Mouse (Mus musculus): ENCODE measurements around the gene Kptn. TPM values are rescaled to one million over a fixed set of nuclear protein-coding genes. Genes with fewer than 3 reads are reported as not detected.

Gene Kptn
- polyA plus RNA-seq, 1 experiment = 28.7 TPM

- H3K36me3 ChIP-seq (ENCODE audit: control insufficient read depth, insufficient read depth, low read length) = no peaks in the 10 kb centered on the region
- no peak overlapping the region for H3K27ac ChIP-seq (ENCODE audit: insufficient read depth, low read depth, low read length)
- H3K4me1 ChIP-seq (ENCODE audit: control insufficient read depth, insufficient read depth, low read length) = peaks cover 3% of the 10 kb centered on the region; the same call in 1 of the 2 replicates
- WGBS = 58% methylated on average over 3 of the region's 3 CpGs
- H3K4me3 ChIP-seq (ENCODE audit: insufficient read depth, low read depth, low read length) = no peak overlapping the region
- no peak for DNase-seq
- no peaks in the 10 kb centered on the region for H3K27me3 ChIP-seq (replicated peaks; ENCODE audit: control insufficient read depth, insufficient read depth, low read length)
- TF ChIP-seq CTCF (conservative IDR thresholded peaks at IDR 0.05; ENCODE audit: insufficient read depth, insufficient read length, low read depth, low read length) = no peak
- no peak for TF ChIP-seq POLR2A (IDR thresholded peaks at IDR 0.05; ENCODE audit: low read depth, low read length)
Measured at GRCm38 (mm10) chr7:16094592-16094991, 25.1 kb upstream of the Kptn start.

- peak; percentile 100 for DNase-seq
- Histone ChIP-seq H3K27me3 (replicated peaks; ENCODE audit: control insufficient read depth, insufficient read depth, low read length) (no peaks in the 10 kb centered on the region), H3K4me3 (ENCODE audit: insufficient read depth, low read depth, low read length) (peak within 1 kb of the TSS; percentile 77), H3K4me1 (ENCODE audit: control insufficient read depth, insufficient read depth, low read length) (peaks cover 13% of the 10 kb centered on the region; the same call in 1 of the 2 replicates), H3K27ac (ENCODE audit: insufficient read depth, low read depth, low read length) (peak within 1 kb of the TSS; percentile 74), H3K36me3 (ENCODE audit: control insufficient read depth, insufficient read depth, low read length) (no peaks in the 10 kb centered on the region)
- TF ChIP-seq CTCF (conservative IDR thresholded peaks at IDR 0.05; ENCODE audit: insufficient read depth, insufficient read length, low read depth, low read length) = peak; percentile 65
- peak; percentile 90 for TF ChIP-seq POLR2A (IDR thresholded peaks at IDR 0.05; ENCODE audit: low read depth, low read length)
- under 1% methylated on average over 68 of the region's 68 CpGs for WGBS
Measured at GRCm38 (mm10) chr7:16098021-16099017, 21.4 kb upstream of the Kptn start, which contains the start of gene Napa. TSS of gene Napa (plus strand) at chr7:16098458.

- 69% methylated on average over 4 of the region's 4 CpGs for WGBS
- no peaks in the 10 kb centered on the region for H3K27me3 ChIP-seq (replicated peaks; ENCODE audit: control insufficient read depth, insufficient read depth, low read length)
- H3K4me1 ChIP-seq (ENCODE audit: control insufficient read depth, insufficient read depth, low read length) = peaks cover 13% of the 10 kb centered on the region; the same call in 1 of the 2 replicates
- H3K36me3 ChIP-seq (ENCODE audit: control insufficient read depth, insufficient read depth, low read length) = no peaks in the 10 kb centered on the region
- H3K27ac ChIP-seq (ENCODE audit: insufficient read depth, low read depth, low read length) = no peak overlapping the region
- TF ChIP-seq POLR2A (IDR thresholded peaks at IDR 0.05; ENCODE audit: low read depth, low read length) = no peak
- TF ChIP-seq CTCF (conservative IDR thresholded peaks at IDR 0.05; ENCODE audit: insufficient read depth, insufficient read length, low read depth, low read length) = no peak
- H3K4me3 ChIP-seq (ENCODE audit: insufficient read depth, low read depth, low read length) = no peak overlapping the region
- DNase-seq = no peak
Measured at GRCm38 (mm10) chr7:16099901-16100300, 19.8 kb upstream of the Kptn start.

GRCm38 (mm10) chr7:16101081-16101480 is 18.6 kb upstream of the Kptn start:
- DNase-seq = no peak
- Histone ChIP-seq H3K27me3 (replicated peaks; ENCODE audit: control insufficient read depth, insufficient read depth, low read length) (no peaks in the 10 kb centered on the region), H3K36me3 (ENCODE audit: control insufficient read depth, insufficient read depth, low read length) (no peaks in the 10 kb centered on the region), H3K4me1 (ENCODE audit: control insufficient read depth, insufficient read depth, low read length) (peaks cover 13% of the 10 kb centered on the region; the same call in 1 of the 2 replicates), H3K4me3 (ENCODE audit: insufficient read depth, low read depth, low read length) (no peak overlapping the region), H3K27ac (ENCODE audit: insufficient read depth, low read depth, low read length) (no peak overlapping the region)
- 58% methylated on average over 7 of the region's 7 CpGs for WGBS
- TF ChIP-seq CTCF (conservative IDR thresholded peaks at IDR 0.05; ENCODE audit: insufficient read depth, insufficient read length, low read depth, low read length) = no peak
- no peak for TF ChIP-seq POLR2A (IDR thresholded peaks at IDR 0.05; ENCODE audit: low read depth, low read length)

GRCm38 (mm10) chr7:16101726-16102475 is 17.8 kb upstream of the Kptn start:
- WGBS = 60% methylated on average over 15 of the region's 15 CpGs
- no peak for DNase-seq
- no peaks in the 10 kb centered on the region for H3K36me3 ChIP-seq (ENCODE audit: control insufficient read depth, insufficient read depth, low read length)
- TF ChIP-seq POLR2A (IDR thresholded peaks at IDR 0.05; ENCODE audit: low read depth, low read length) (no peak), CTCF (conservative IDR thresholded peaks at IDR 0.05; ENCODE audit: insufficient read depth, insufficient read length, low read depth, low read length) (no peak)
- no peak overlapping the region for H3K4me3 ChIP-seq (ENCODE audit: insufficient read depth, low read depth, low read length)
- H3K27ac ChIP-seq (ENCODE audit: insufficient read depth, low read depth, low read length) = no peak overlapping the region
- H3K4me1 ChIP-seq (ENCODE audit: control insufficient read depth, insufficient read depth, low read length) = peaks cover 13% of the 10 kb centered on the region; the same call in 1 of the 2 replicates
- H3K27me3 ChIP-seq (replicated peaks; ENCODE audit: control insufficient read depth, insufficient read depth, low read length) = no peaks in the 10 kb centered on the region

GRCm38 (mm10) chr7:16102686-16103226 is 16.9 kb upstream of the Kptn start:
- Histone ChIP-seq H3K27me3 (replicated peaks; ENCODE audit: control insufficient read depth, insufficient read depth, low read length) (no peaks in the 10 kb centered on the region), H3K4me3 (ENCODE audit: insufficient read depth, low read depth, low read length) (no peak overlapping the region), H3K36me3 (ENCODE audit: control insufficient read depth, insufficient read depth, low read length) (no peaks in the 10 kb centered on the region), H3K4me1 (ENCODE audit: control insufficient read depth, insufficient read depth, low read length) (peaks cover 13% of the 10 kb centered on the region; the same call in 1 of the 2 replicates), H3K27ac (ENCODE audit: insufficient read depth, low read depth, low read length) (no peak overlapping the region)
- DNase-seq = no peak
- 84% methylated on average over 5 of the region's 5 CpGs for WGBS
- TF ChIP-seq POLR2A (IDR thresholded peaks at IDR 0.05; ENCODE audit: low read depth, low read length) = no peak
